Mouse (Mus musculus) heart, postnatal 14 days (tissue): Measurements from ENCODE around the gene Olfr1044. TPM values are rescaled to one million over a fixed set of nuclear protein-coding genes. Genes with fewer than 3 reads are reported as not detected.
"Not testable (repeated sequence)": the region's sequence is repeated elsewhere in the genome, so short reads cannot be mapped to it uniquely, and the experiment has no call there.

Experiments
- DNase-seq, 2 experiments: peaks; one replicate each; pipeline ENCODE4 v3.0.0; 2021 to 2022
- intact Hi-C: fragments of 180-260 bp; cut with DNase I; formaldehyde crosslinking; loops from one replicate; pipeline ENCODE4 v1.15.1; 2025
- long read RNA-seq, 2 experiments: library from polyadenylated mRNA; stranded (forward); transcript quantifications; one replicate each; pipeline ENCODE4 v2.0.0; 2021
- total RNA-seq, 2 experiments: library from RNA; stranded (reverse); gene quantifications; 2 replicates each; pipeline ENCODE4 v1.2.3; 2021

The Olfr1044 gene
- not detected for total RNA-seq
- long read RNA-seq, experiment 1, result 0 reads
- long read RNA-seq, experiment 2, result 0 reads

- intact Hi-C loops, result no loop called here
- no peak for DNase-seq
Measured at GRCm38 (mm10) chr2:86177720-86178119, at the start of gene Olfr1044. Olfr1044 (minus strand) TSS chr2:86177820.

DNA sequence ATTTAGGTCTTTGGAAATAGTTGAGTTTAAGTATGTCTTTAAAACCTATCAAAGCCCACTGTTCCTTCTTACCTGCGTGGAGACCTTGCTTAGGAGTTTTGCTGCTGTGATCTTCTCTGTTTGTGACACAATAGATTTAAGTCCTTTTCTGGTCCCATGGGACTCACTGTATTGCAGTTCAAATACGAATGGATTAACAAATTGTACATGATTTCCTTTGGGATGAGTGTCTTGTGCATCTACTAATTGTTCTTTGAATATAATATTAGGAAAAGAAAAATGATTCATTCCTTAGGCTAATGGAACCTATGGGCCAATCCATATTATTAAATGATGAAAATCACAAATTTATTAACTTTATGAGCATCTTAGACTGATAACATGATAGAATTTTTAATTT is 41.6 kb upstream of the Olfr1044 start, which contains the start of gene Olfr1046:
Gene Olfr1046 (minus strand): TSS at position 101 of the 400 bp plus-strand sequence.
- no peak for DNase-seq
- intact Hi-C loops, result no loop called here

- intact Hi-C loops, result no loop called here
- DNase-seq, result no peak
Measured at GRCm38 (mm10) chr2:86202909-86203308, 25.3 kb upstream of the Olfr1044 start, which contains the start of gene Olfr1045. Olfr1045 (minus strand) TSS chr2:86203009.

GRCm38 (mm10) chr2:86195863-86196262 is 18.2 kb upstream of the Olfr1044 start:
- intact Hi-C loops, result no loop called here
- no peak for DNase-seq

DNA sequence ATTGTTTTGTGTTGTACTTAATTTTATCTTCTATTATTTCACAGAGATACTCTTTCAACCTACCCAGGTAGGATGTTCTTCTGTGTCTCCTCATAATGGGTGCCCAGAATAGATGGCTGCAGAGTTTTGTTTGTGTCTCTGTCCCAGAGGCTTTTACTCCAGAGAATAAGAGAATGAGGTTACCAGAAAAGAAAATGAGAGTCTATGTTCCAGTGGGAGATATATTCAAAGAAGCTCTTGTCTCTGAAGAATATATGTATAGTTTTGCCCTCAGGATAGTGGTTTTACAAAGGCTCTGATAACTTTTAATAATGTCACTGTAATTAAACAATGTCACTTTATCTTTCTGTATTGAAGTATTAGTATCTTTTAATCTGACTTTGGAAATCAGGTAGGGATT is 8.0 kb upstream of the Olfr1044 start, which contains the start of gene Olfr52:
Gene Olfr52 (minus strand): TSS at position 101 of the 400 bp plus-strand sequence.
- intact Hi-C loops, result no loop called here
- no peak for DNase-seq

DNA sequence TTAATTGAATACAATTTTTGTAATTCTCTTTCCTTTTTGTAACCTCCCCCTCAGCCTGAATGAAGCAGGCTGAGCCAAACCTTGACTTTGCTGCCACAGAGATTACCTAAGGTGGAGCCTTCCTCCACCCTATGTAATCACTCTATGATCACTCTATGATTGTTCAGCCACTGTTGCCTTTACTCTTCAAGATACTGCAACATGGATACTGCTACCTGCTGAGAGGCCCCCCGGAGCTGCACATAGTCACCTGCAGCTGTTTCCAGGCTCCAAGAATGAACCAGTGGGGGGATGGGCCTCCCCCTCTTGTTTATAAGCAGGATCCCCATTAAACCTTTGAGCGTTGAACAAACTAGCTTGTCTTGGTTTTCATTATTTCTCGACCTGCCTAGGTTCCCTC is 2.3 kb upstream of the Olfr1044 start:
- no peak for DNase-seq
- intact Hi-C loops, result no loop called here

GRCm38 (mm10) chr2:86175422-86175821 is 2.2 kb downstream of the Olfr1044 start:
- intact Hi-C loops, DNase-seq: not testable (repeated sequence)

GRCm38 (mm10) chr2:86167422-86167821 is 10.2 kb downstream of the Olfr1044 start, which contains the start of gene Olfr1043:
Olfr1043 (minus strand) TSS chr2:86167522.
- no peak for DNase-seq
- intact Hi-C loops, result no loop called here

- DNase-seq, result no peak
- intact Hi-C loops, result no loop called here
Measured at GRCm38 (mm10) chr2:86161738-86162137, 15.9 kb downstream of the Olfr1044 start, which contains the start of gene Olfr1042. Olfr1042 (minus strand) TSS chr2:86161838.

- no peak for DNase-seq
- intact Hi-C loops, result no loop called here
Measured at GRCm38 (mm10) chr2:86146632-86147031, 31.0 kb downstream of the Olfr1044 start, which contains the start of gene Olfr1040. Olfr1040 (minus strand) TSS chr2:86146732.

GRCm38 (mm10) chr2:86135828-86136227 is 41.8 kb downstream of the Olfr1044 start, which contains the start of gene Olfr1039:
Olfr1039 (minus strand) TSS chr2:86135928.
- intact Hi-C loops, result no loop called here
- DNase-seq, result no peak

Other genes with a start within 250 kb of the Olfr1044 start
- not detected for gene Olfr1028, start 227.4 kb downstream of the Olfr1044 start, total RNA-seq
- gene Olfr1029, start 203.9 kb downstream of the Olfr1044 start, total RNA-seq, result not detected
- not detected for gene Olfr1030, start 198.5 kb downstream of the Olfr1044 start, total RNA-seq
- not detected for gene Olfr1031, start 187.5 kb downstream of the Olfr1044 start, total RNA-seq
- not detected for gene Olfr1032, start 172.3 kb downstream of the Olfr1044 start, total RNA-seq
- 1 to 10 TPM; 3.4 to 7.1 TPM for gene Olfr1033, start 157.2 kb downstream of the Olfr1044 start, total RNA-seq
- under 1 TPM; 0.10 to 0.29 TPM for gene Olfr1034, start 132.0 kb downstream of the Olfr1044 start, total RNA-seq
- gene Olfr1036, start 103.8 kb downstream of the Olfr1044 start, total RNA-seq, result not detected
- gene Olfr1037, start 90.4 kb downstream of the Olfr1044 start, total RNA-seq, result not detected
- not detected for gene Olfr1039, start 41.9 kb downstream of the Olfr1044 start, total RNA-seq
- gene Olfr1040, start 31.1 kb downstream of the Olfr1044 start, total RNA-seq, result not detected
- gene Olfr1042, start 16.0 kb downstream of the Olfr1044 start, total RNA-seq, result not detected
- not detected for gene Olfr1043, start 10.3 kb downstream of the Olfr1044 start, total RNA-seq
- gene Olfr52, start 7.9 kb upstream of the Olfr1044 start, total RNA-seq, result not detected
- gene Olfr1045, start 25.2 kb upstream of the Olfr1044 start, total RNA-seq, result not detected
- not detected for gene Olfr1046, start 41.5 kb upstream of the Olfr1044 start, total RNA-seq
- gene Olfr1047, start 53.6 kb upstream of the Olfr1044 start, total RNA-seq, result not detected
- gene Olfr1048, start 62.5 kb upstream of the Olfr1044 start, total RNA-seq, result not detected
- not detected for gene Olfr1049, start 80.5 kb upstream of the Olfr1044 start, total RNA-seq
- not detected for gene Olfr1051, start 101.3 kb upstream of the Olfr1044 start, total RNA-seq
- not detected for gene Olfr1052, start 114.6 kb upstream of the Olfr1044 start, total RNA-seq
- not detected for gene Olfr1053, start 137.5 kb upstream of the Olfr1044 start, total RNA-seq
- not detected for gene Olfr1054, start 157.6 kb upstream of the Olfr1044 start, total RNA-seq
- not detected for gene Olfr1055, start 172.5 kb upstream of the Olfr1044 start, total RNA-seq
- gene Olfr1056, start 184.6 kb upstream of the Olfr1044 start, total RNA-seq, result not detected
- gene Olfr1057, start 200.6 kb upstream of the Olfr1044 start, total RNA-seq, result not detected
- not detected for gene Olfr1058, start 210.7 kb upstream of the Olfr1044 start, total RNA-seq
- gene Olfr1061, start 236.2 kb upstream of the Olfr1044 start, total RNA-seq, result not detected
- gene Olfr1062, start 248.9 kb upstream of the Olfr1044 start, total RNA-seq, result not detected